ENCODE assay signal across 20 mouse cellular contexts in genomic region chr8:19500524-19500923, GRCm38 (mm10). TPM values are rescaled to one million over a fixed set of nuclear protein-coding genes. Genes with fewer than 3 reads are reported as not detected.
DNase-seq lines count a peak whose midpoint lies in the region; TF ChIP-seq lines count a peak whose summit lies in the region.
"Had no signal": no experiment of that assay in that cellular context is flagged by ENCODE, and none has a peak within 500 bp of the region (broad histone marks: within the 10 kb centered on the region; RNA-seq: fewer than 3 reads in every experiment).

No protein-coding gene starts in this region.

- in situ Hi-C loops in ES-E14 (cut with MboI; ENCODE audit: low sequenced_read_pairs in 2 of 2, unreplicated experiment in 2 of 2) = no loop called here

- H3K4me1 ChIP-seq in ES-E14 (ENCODE audit: control insufficient read depth in 2 of 2, insufficient read depth in 2 of 2, low read length in 2 of 2, poor library complexity in 1 of 2) = no peaks in the 10 kb centered on the region
- H3K4me1 ChIP-seq: embryonic facial prominence, embryonic 10.5 days; embryonic facial prominence, embryonic 12.5 days; forebrain, embryonic 13.5 days; forebrain, embryonic 15.5 days had no signal

- DNase-seq in ES-E14 (ENCODE audit: low read depth, low spot score) = peak; percentile 28
- peak; percentile 14 for DNase-seq in WW6 (ENCODE audit: low read depth, low spot score)
- DNase-seq in liver = no peak
- no peak for DNase-seq in layer of hippocampus, adult 9-10 months (ENCODE audit: low spot score)
- DNase-seq in ovary, postnatal 36 days (ENCODE audit: low spot score) = no peak
- DNase-seq: adrenal gland, adult 8-10 months; adrenal gland, postnatal 14 days; adrenal gland, postnatal 36 days; cerebellum, adult 11-12 months; cerebellum, adult 2 months; cerebellum, adult 9-10 months; cerebellum, postnatal 10 days; cerebellum, postnatal 25 days; forebrain, postnatal 0 days had no signal

- H3K27ac ChIP-seq in ES-E14 (ENCODE audit: insufficient read depth, low read depth, low read length, poor library complexity, severe bottlenecking) = no peak overlapping the region
- H3K27ac ChIP-seq: embryonic facial prominence, embryonic 10.5 days; embryonic facial prominence, embryonic 12.5 days; forebrain, embryonic 13.5 days; forebrain, embryonic 15.5 days had no signal

- H3K9ac ChIP-seq in ES-E14 (ENCODE audit: insufficient read depth, low read depth, low read length, poor library complexity, severe bottlenecking) = no peak overlapping the region
- H3K9ac ChIP-seq: embryonic facial prominence, embryonic 12.5 days; forebrain, embryonic 13.5 days; forebrain, embryonic 15.5 days; forebrain, postnatal 0 days had no signal

- no peaks in the 10 kb centered on the region for H3K9me3 ChIP-seq in ES-E14 (ENCODE audit: control insufficient read depth, insufficient read depth, low read depth, low read length)

- no peak overlapping the region for H3K4me3 ChIP-seq in ES-E14 (ENCODE audit: insufficient read depth in 1 of 2, low read depth in 1 of 2, low read length in 2 of 2, poor library complexity in 1 of 2, severe bottlenecking in 1 of 2)
- H3K4me3 ChIP-seq: embryonic facial prominence, embryonic 10.5 days; embryonic facial prominence, embryonic 12.5 days; forebrain, embryonic 13.5 days; forebrain, embryonic 15.5 days had no signal

- no peaks in the 10 kb centered on the region for H3K36me3 ChIP-seq in ES-E14 (ENCODE audit: control insufficient read depth, insufficient read depth, low read length, poor library complexity, severe bottlenecking)
- H3K36me3 ChIP-seq: embryonic facial prominence, embryonic 10.5 days; embryonic facial prominence, embryonic 12.5 days; forebrain, embryonic 15.5 days had no signal

TF ChIP-seq in ES-E14, 5 proteins besides CTCF, POLR2A, EP300 and RAD21:
- TF ChIP-seq ZC3H11A (IDR thresholded peaks at IDR 0.05; ENCODE audit: borderline replicate concordance, low read depth, low read length) = no peak
- no peak for TF ChIP-seq CHD2 (IDR thresholded peaks at IDR 0.05; ENCODE audit: low read depth, low read length)
- no peak for TF ChIP-seq ZNF384 (IDR thresholded peaks at IDR 0.05; ENCODE audit: low read depth, low read length)
- no peak for TF ChIP-seq MAFK (IDR thresholded peaks at IDR 0.05; ENCODE audit: insufficient read depth, low read depth, low read length)
- TF ChIP-seq HCFC1 (IDR thresholded peaks at IDR 0.05; ENCODE audit: borderline replicate concordance, insufficient read depth, low read length) = no peak

RNA-seq across cellular contexts. Expression of gene Defb7, which starts 5.6 kb away (rescaled TPM):
- total RNA-seq in ES-E14 (2012; rRNA removed) = not detected in 2 replicates
- total RNA-seq: adrenal gland, adult 18-20 months; adrenal gland, adult 8-10 months; adrenal gland, postnatal 14 days; adrenal gland, postnatal 36 days; forebrain, postnatal 0 days; MEL had no signal

RNA-seq across cellular contexts. Expression of gene Defb8, which starts 53.1 kb away (rescaled TPM):
- total RNA-seq in ES-E14 (2012; rRNA removed) = not detected in 2 replicates
- total RNA-seq: adrenal gland, adult 18-20 months; adrenal gland, adult 8-10 months; adrenal gland, postnatal 14 days; adrenal gland, postnatal 36 days; forebrain, postnatal 0 days; MEL had no signal

Comparison
In these comparisons a context has a peak if more than half of its experiments do, and no peak if none do; other contexts are left out.
1. DNase-seq: peak in ES-E14 (single experiment) and WW6 (single experiment); none in liver (single experiment), layer of hippocampus, adult 9-10 months (single experiment) and ovary, postnatal 36 days (single experiment).